Mouse (Mus musculus) megakaryocyte progenitor cell, adult 5-6 weeks (primary cell): Measurements from ENCODE around the gene Cacna1s. TPM values are rescaled to one million over a fixed set of nuclear protein-coding genes. Genes with fewer than 3 reads are reported as not detected.

Experiments used
- total RNA-seq, 2 experiments: library from RNA; stranded (forward) in 1 of 2; stranded (reverse) in 1 of 2; fragments of 157-497, 149-512 nt in 1 of 2; fragments of 200-1000 nt in 1 of 2; gene quantifications; 2 replicates each; pipeline versions ENCODE4 v1.2.3 to v1.2.4; 2015 to 2017

The Cacna1s gene
- total RNA-seq, 2 experiments from 2014 or later, result not detected

Other genes with a start within 250 kb of the Cacna1s start
- not detected in 2 replicates for gene Lad1, start 234.2 kb upstream of the Cacna1s start, total RNA-seq (2015)
- not detected in 2 replicates for gene Lad1, start 234.2 kb upstream of the Cacna1s start, total RNA-seq (2017)
- gene Tnnt2, start 216.4 kb upstream of the Cacna1s start, total RNA-seq (2015), result not detected in 2 replicates
- not detected in 2 replicates for gene Tnnt2, start 216.4 kb upstream of the Cacna1s start, total RNA-seq (2017)
- gene Pkp1, start 133.5 kb upstream of the Cacna1s start, total RNA-seq (2015), result not detected in 2 replicates
- gene Pkp1, start 133.5 kb upstream of the Cacna1s start, total RNA-seq (2017), result not detected in 2 replicates
- gene Igfn1, start 46.4 kb upstream of the Cacna1s start, total RNA-seq (2015), result not detected in 2 replicates
- not detected in 2 replicates for gene Igfn1, start 46.4 kb upstream of the Cacna1s start, total RNA-seq (2017)
- gene Tmem9, start 44.6 kb upstream of the Cacna1s start, total RNA-seq (2015), result 5.8 and 12.7 TPM in 2 replicates
- 5.1 and 9.2 TPM in 2 replicates for gene Tmem9, start 44.6 kb upstream of the Cacna1s start, total RNA-seq (2017)
- gene Ascl5, start 1.9 kb upstream of the Cacna1s start, total RNA-seq (2015), result not detected in 2 replicates
- gene Ascl5, start 1.9 kb upstream of the Cacna1s start, total RNA-seq (2017), result not detected in 2 replicates
- 7.7 and 8.6 TPM in 2 replicates for gene Kif21b, start 78.6 kb downstream of the Cacna1s start, total RNA-seq (2015)
- 8.0 and 10.3 TPM in 2 replicates for gene Kif21b, start 78.6 kb downstream of the Cacna1s start, total RNA-seq (2017)
- not detected in 2 replicates for gene Mroh3, start 160.1 kb downstream of the Cacna1s start, total RNA-seq (2015)
- gene Mroh3, start 160.1 kb downstream of the Cacna1s start, total RNA-seq (2017), result not detected in 2 replicates
- not detected in 2 replicates for gene Inava, start 181.5 kb downstream of the Cacna1s start, total RNA-seq (2015)
- not detected in 2 replicates for gene Inava, start 181.5 kb downstream of the Cacna1s start, total RNA-seq (2017)
- not detected in 2 replicates for gene Gpr25, start 208.1 kb downstream of the Cacna1s start, total RNA-seq (2015)
- not detected in 2 replicates for gene Gpr25, start 208.1 kb downstream of the Cacna1s start, total RNA-seq (2017)